Mouse (Mus musculus): ENCODE data around the gene Cpsf4l.

GRCm38 (mm10) chr11:113674595-113674994, 35.2 kb downstream of the Cpsf4l start:
- TF ChIP-seq FLI1 (IDR thresholded peaks at IDR 0.05; ENCODE audit: low read length), result no peak
- no peak for TF ChIP-seq GATA1 (IDR thresholded peaks at IDR 0.05; ENCODE audit: borderline replicate concordance, low read length)
